ENCODE assay signal across 12 mouse cellular contexts in genomic region chr6:44849477-44849876, GRCm38 (mm10).
"Had no signal": no experiment of that assay in that cellular context is flagged by ENCODE, and none has a peak within 500 bp of the region (broad histone marks: within the 10 kb centered on the region; RNA-seq: fewer than 3 reads in every experiment).

No protein-coding gene starts in this region.

- DNase-seq: retina, postnatal 1 day; right cerebral cortex, adult 18-20 months; right cerebral cortex, postnatal 14 days; right cerebral cortex, postnatal 25 days; right cerebral cortex, postnatal 4 days; spleen, adult 18-20 months; thymus, adult 18-20 months; thymus, adult 2 months; thymus, postnatal 14 days; thymus, postnatal 25 days; thymus, postnatal 36 days; thymus, postnatal 4 days had no signal
